Mouse (Mus musculus) heart, postnatal 0 days (tissue): ENCODE measurements around the gene Ppp1r12b.

Experiments
- CTCF ChIP-seq: IDR thresholded peaks from 2 replicates; pipeline ENCODE4 v1.5.1; 2016; ENCODE audit warnings: antibody characterized with exemption, control low read depth, low read depth
- EP300 ChIP-seq: IDR thresholded peaks from 2 replicates; pipeline ENCODE4 v1.6.1; 2016; ENCODE audit warnings: antibody characterized with exemption, low read depth

GRCm38 (mm10) chr1:134936335-134936734, 19.4 kb downstream of the Ppp1r12b start:
- peak; percentile 52; the same call in 1 of the 2 replicates for TF ChIP-seq EP300
- TF ChIP-seq CTCF, result no peak
